Mouse (Mus musculus) CD4-positive, CD25-positive, alpha-beta regulatory T cell, adult 2 months (primary cell): ENCODE results near the gene 4930432K21Rik.

ENCODE experiments used
- DNase-seq: peaks from one replicate; pipeline ENCODE4 v3.0.0-alpha.2; 2012; ENCODE audit warnings: low read depth, low spot score

Gene 4930432K21Rik

GRCm38 (mm10) chr8:84147769-84148530, at the start of gene 4930432K21Rik, which contains the start of gene Cc2d1a:
TSS of gene 4930432K21Rik (plus strand) at chr8:84148025.
TSS of gene Cc2d1a (minus strand) at chr8:84147936.
- DNase-seq: peak; percentile 98

GRCm38 (mm10) chr8:84098376-84098775, 49.4 kb upstream of the 4930432K21Rik start:
- DNase-seq: no peak

- DNase-seq: no peak
Measured at GRCm38 (mm10) chr8:84101476-84102270, 46.2 kb upstream of the 4930432K21Rik start.

- no peak for DNase-seq
Measured at GRCm38 (mm10) chr8:84103601-84104000, 44.2 kb upstream of the 4930432K21Rik start.

- peak; percentile 88 for DNase-seq
Measured at GRCm38 (mm10) chr8:84104221-84104620, 43.6 kb upstream of the 4930432K21Rik start.

- DNase-seq: peak; percentile 98
Measured at GRCm38 (mm10) chr8:84104697-84105609, 42.9 kb upstream of the 4930432K21Rik start, which contains the start of gene Dcaf15. TSS of gene Dcaf15 (minus strand) at chr8:84104768.

GRCm38 (mm10) chr8:84105676-84106075, 42.1 kb upstream of the 4930432K21Rik start:
- peak; percentile 32 for DNase-seq

GRCm38 (mm10) chr8:84106216-84107040, 41.4 kb upstream of the 4930432K21Rik start:
- DNase-seq: peak; percentile 57

GRCm38 (mm10) chr8:84115646-84116045, 32.2 kb upstream of the 4930432K21Rik start:
- DNase-seq: no peak

GRCm38 (mm10) chr8:84122151-84122550, 25.7 kb upstream of the 4930432K21Rik start:
- no peak for DNase-seq

GRCm38 (mm10) chr8:84125656-84126055, 22.2 kb upstream of the 4930432K21Rik start, which contains the start of gene Podnl1:
TSS of gene Podnl1 (plus strand) at chr8:84125989.
- DNase-seq: no peak

GRCm38 (mm10) chr8:84126742-84127141, 21.1 kb upstream of the 4930432K21Rik start:
- no peak for DNase-seq

- DNase-seq: peak; percentile 87
Measured at GRCm38 (mm10) chr8:84127202-84127901, 20.5 kb upstream of the 4930432K21Rik start.

- peak; percentile 73 for DNase-seq
Measured at GRCm38 (mm10) chr8:84128277-84128676, 19.5 kb upstream of the 4930432K21Rik start.

- no peak for DNase-seq
Measured at GRCm38 (mm10) chr8:84130806-84131205, 17.0 kb upstream of the 4930432K21Rik start.

- DNase-seq: peak; percentile 32
Measured at GRCm38 (mm10) chr8:84132225-84132624, 15.6 kb upstream of the 4930432K21Rik start.

- no peak for DNase-seq
Measured at GRCm38 (mm10) chr8:84137848-84138247, 10.0 kb upstream of the 4930432K21Rik start.

GRCm38 (mm10) chr8:84140838-84141237, 7.0 kb upstream of the 4930432K21Rik start:
- no peak for DNase-seq

- DNase-seq: no peak
Measured at GRCm38 (mm10) chr8:84144636-84145245, 3.1 kb upstream of the 4930432K21Rik start.
